In genomic region chr4:70545869-70546542, GRCm38 (mm10) we compare ENCODE assay signal across 16 mouse cellular contexts.
"Had no signal": no experiment of that assay in that cellular context is flagged by ENCODE, and none has a peak within 500 bp of the region (broad histone marks: within the 10 kb centered on the region; RNA-seq: fewer than 3 reads in every experiment).

No protein-coding gene starts in this region.

- DNase-seq: kidney, adult 9 months; kidney, postnatal 36 days; layer of hippocampus, adult 9-11 months; layer of hippocampus, postnatal 36 days; lung, embryonic 14.5 days; lung, postnatal 10 days; midbrain, embryonic 14.5 days; retina, postnatal 1 day; right cerebral cortex, postnatal 4 days; thymus, postnatal 36 days had no signal

- H3K36me3 ChIP-seq: limb, embryonic 12.5 days; midbrain, embryonic 10.5 days; neural tube, embryonic 12.5 days; stomach, embryonic 15.5 days had no signal

- H3K27ac ChIP-seq: kidney, postnatal 0 days; limb, embryonic 12.5 days; liver, embryonic 14.5 days; midbrain, embryonic 10.5 days; neural tube, embryonic 12.5 days; stomach, embryonic 15.5 days had no signal

- H3K4me3 ChIP-seq: limb, embryonic 12.5 days; midbrain, embryonic 10.5 days; neural tube, embryonic 12.5 days; stomach, embryonic 15.5 days had no signal

- H3K4me1 ChIP-seq: limb, embryonic 12.5 days; midbrain, embryonic 10.5 days; neural tube, embryonic 12.5 days; stomach, embryonic 15.5 days had no signal
